8 mouse cellular contexts compared by ENCODE assay signal in genomic region chr17:47504941-47505346, GRCm38 (mm10). TPM values are rescaled to one million over a fixed set of nuclear protein-coding genes. Genes with fewer than 3 reads are reported as not detected.
DNase-seq lines count a peak whose midpoint lies in the region; ATAC-seq and TF ChIP-seq lines count a peak whose summit lies in the region.

Gene Ccnd3 (plus strand): TSS chr17:47505051.

- peaks cover 17% of the 10 kb centered on the region for H3K4me1 ChIP-seq in bone marrow, adult 2 months (ENCODE audit: control insufficient read depth, insufficient read depth, low read length)
- peaks cover 26% of the 10 kb centered on the region for H3K4me1 ChIP-seq in lung, adult 2 months (ENCODE audit: control insufficient read depth, insufficient read depth, low read length)
- peaks cover 34% of the 10 kb centered on the region for H3K4me1 ChIP-seq in neural tube, embryonic 13.5 days (replicated peaks)

- peak within 1 kb of the TSS; percentile 62 for H3K4me2 ChIP-seq in neural tube, embryonic 13.5 days

- DNase-seq in frontal cortex, adult 2 months (ENCODE audit: extremely low spot score in 1 of 2, low spot score in 1 of 2) = peak; percentile 53 to 58
- peak; percentile 75 for DNase-seq in heart, postnatal 4 days
- peak; percentile 36 to 52 for DNase-seq in layer of hippocampus, adult 2 months (ENCODE audit: low spot score in 2 of 2)
- peak; percentile 87 for DNase-seq in lung, adult 2 months
- peak; percentile 73 for DNase-seq in testis, postnatal 14 days (ENCODE audit: low spot score)

- no peak for TF ChIP-seq CTCF in C2C12 (IDR thresholded peaks at IDR 0.05; ENCODE audit: control insufficient read depth, insufficient read depth, insufficient read length)
- TF ChIP-seq CTCF in bone marrow, adult 2 months (IDR thresholded peaks at IDR 0.05; ENCODE audit: control insufficient read depth, insufficient read depth, low read length) = no peak
- TF ChIP-seq CTCF in layer of hippocampus, adult 2 months (conservative IDR thresholded peaks at IDR 0.05) = no peak
- TF ChIP-seq CTCF in lung, adult 2 months (IDR thresholded peaks at IDR 0.05; ENCODE audit: insufficient read depth, low read length) = no peak

- peak within 1 kb of the TSS; percentile 66 for H3K9ac ChIP-seq in neural tube, embryonic 13.5 days

- TF ChIP-seq POLR2A in bone marrow, adult 2 months (IDR thresholded peaks at IDR 0.05; ENCODE audit: borderline replicate concordance, control insufficient read depth, low read depth, low read length) = peak; percentile 91
- TF ChIP-seq POLR2A in lung, adult 2 months (IDR thresholded peaks at IDR 0.05; ENCODE audit: borderline replicate concordance, extremely low read depth, low read depth, low read length) = peak; percentile 79; the same call in 1 of the 2 replicates

- H3K9me3 ChIP-seq in neural tube, embryonic 13.5 days = no peaks in the 10 kb centered on the region

- peaks cover 10% of the 10 kb centered on the region for H3K36me3 ChIP-seq in C2C12 (ENCODE audit: control insufficient read depth, insufficient read depth)
- peaks cover 8% of the 10 kb centered on the region; the same call in 1 of the 2 replicates for H3K36me3 ChIP-seq in neural tube, embryonic 13.5 days

- H3K27me3 ChIP-seq in C2C12 (ENCODE audit: control insufficient read depth, insufficient read depth, insufficient read length) = no peaks in the 10 kb centered on the region
- no peaks in the 10 kb centered on the region for H3K27me3 ChIP-seq in neural tube, embryonic 13.5 days

- peak within 1 kb of the TSS; percentile 87 for H3K27ac ChIP-seq in bone marrow, adult 2 months (ENCODE audit: control insufficient read depth, insufficient read depth, low read depth, low read length, poor library complexity)
- peak within 1 kb of the TSS; percentile 86 for H3K27ac ChIP-seq in layer of hippocampus, adult 2 months
- H3K27ac ChIP-seq in neural tube, embryonic 13.5 days (replicated peaks) = no peak within 1 kb of the TSS

- peak within 1 kb of the TSS; percentile 6 for H3K4me3 ChIP-seq in C2C12 (ENCODE audit: insufficient read depth, poor library complexity, severe bottlenecking)
- H3K4me3 ChIP-seq in bone marrow, adult 2 months (replicated peaks; ENCODE audit: control insufficient read depth, low read depth, low read length) = peak within 1 kb of the TSS; percentile 67
- H3K4me3 ChIP-seq in layer of hippocampus, adult 2 months = peak within 1 kb of the TSS; percentile 51
- H3K4me3 ChIP-seq in lung, adult 2 months (replicated peaks; ENCODE audit: extremely low read depth, low read depth, low read length) = peak within 1 kb of the TSS; percentile 95
- peak within 1 kb of the TSS; percentile 30 for H3K4me3 ChIP-seq in neural tube, embryonic 13.5 days

- peaks cover 10% of the 10 kb centered on the region for H3K79me3 ChIP-seq in C2C12 (ENCODE audit: low read depth)

- ATAC-seq in neural tube, embryonic 13.5 days (ENCODE audit: low read depth) = no peak

- H3ac ChIP-seq in C2C12 (ENCODE audit: control insufficient read depth, insufficient read length, low read depth) = peak within 1 kb of the TSS; percentile 31

- peaks cover 17% of the 10 kb centered on the region for H3K79me2 ChIP-seq in C2C12 (ENCODE audit: control insufficient read depth, insufficient read depth)

- 1% methylated on average over 22 of the region's 22 CpGs for WGBS in bone marrow, adult 2 months
- WGBS in lung, adult 2 months = under 1% methylated on average over 22 of the region's 22 CpGs
- WGBS in neural tube, embryonic 13.5 days = 3% methylated on average over 22 of the region's 22 CpGs

TF ChIP-seq in C2C12, 6 proteins besides CTCF, POLR2A, EP300 and RAD21:
- TF ChIP-seq FOSL1 (IDR thresholded peaks at IDR 0.05; ENCODE audit: insufficient read depth, low read length, poor library complexity, severe bottlenecking) (no peak), MYOG (IDR thresholded peaks at IDR 0.05; ENCODE audit: control insufficient read depth, extremely low read depth, insufficient read length) (no peak), USF1 (IDR thresholded peaks at IDR 0.05; ENCODE audit: low read depth) (no peak), MAX (IDR thresholded peaks at IDR 0.05) (no peak), MYOD1 (IDR thresholded peaks at IDR 0.05; ENCODE audit: control insufficient read depth, insufficient read length, low read depth) (no peak)

RNA-seq across cellular contexts. Expression of gene Ccnd3, which starts in this region (rescaled TPM):
- polyA plus RNA-seq in C2C12 (2012; fragmentation: generic; extraction: Trizol) = 217 TPM
- 356 and 417 TPM in 2 replicates for polyA plus RNA-seq in bone marrow, adult 2 months (2011; ENCODE audit: insufficient read depth, insufficient read length, low replicate concordance, missing spikeins)
- 34.4 and 36.0 TPM in 2 replicates for polyA plus RNA-seq in frontal cortex, adult 2 months (2012; rRNA removed)
- 100 to 1,000 TPM; 170 to 175 TPM for total RNA-seq in heart, postnatal 4 days (2021)
- total RNA-seq in layer of hippocampus, adult 2 months (2021) = 10 to 100 TPM; 33.9 to 41.8 TPM
- polyA plus RNA-seq in lung, adult 2 months (2012; rRNA removed) = 202 and 229 TPM in 2 replicates
- polyA plus RNA-seq in neural tube, embryonic 13.5 days (2015; fragmentation: Nextera tagmentation; extraction: Ambion mirVana) = 78.5 and 86.5 TPM in 2 replicates

Comparison
In these comparisons a context has a peak if more than half of its experiments do, and no peak if none do; other contexts are left out.
1. RNA of gene Ccnd3 (total RNA-seq): 170 to 175 TPM in heart, postnatal 4 days; 33.9 to 41.8 TPM in layer of hippocampus, adult 2 months; every median in the first group is over 4 times any median in the second.
2. H3K4me3 ChIP-seq: peak in every context shown above with its lines; median percentile 95 in lung, adult 2 months; 67 in bone marrow, adult 2 months; 51 in layer of hippocampus, adult 2 months; 30 in neural tube, embryonic 13.5 days; 6 in C2C12.
3. Peak in every context shown above with its lines, with median percentiles within 50 percentile points of each other: DNase-seq.